Mouse (Mus musculus) bone marrow macrophage, adult 2 months (primary cell): ENCODE data around the gene Gse1.

ENCODE experiments used
- CTCF ChIP-seq: IDR thresholded peaks from 2 replicates; pipeline ENCODE4 v1.5.1; 2012; ENCODE audit warnings: low read depth, mild to moderate bottlenecking, low read length, moderate library complexity
- POLR2A ChIP-seq: IDR thresholded peaks from 2 replicates; pipeline ENCODE4 v1.6.1; 2012; ENCODE audit warnings: mild to moderate bottlenecking, low read depth, low read length, borderline replicate concordance

DNA sequence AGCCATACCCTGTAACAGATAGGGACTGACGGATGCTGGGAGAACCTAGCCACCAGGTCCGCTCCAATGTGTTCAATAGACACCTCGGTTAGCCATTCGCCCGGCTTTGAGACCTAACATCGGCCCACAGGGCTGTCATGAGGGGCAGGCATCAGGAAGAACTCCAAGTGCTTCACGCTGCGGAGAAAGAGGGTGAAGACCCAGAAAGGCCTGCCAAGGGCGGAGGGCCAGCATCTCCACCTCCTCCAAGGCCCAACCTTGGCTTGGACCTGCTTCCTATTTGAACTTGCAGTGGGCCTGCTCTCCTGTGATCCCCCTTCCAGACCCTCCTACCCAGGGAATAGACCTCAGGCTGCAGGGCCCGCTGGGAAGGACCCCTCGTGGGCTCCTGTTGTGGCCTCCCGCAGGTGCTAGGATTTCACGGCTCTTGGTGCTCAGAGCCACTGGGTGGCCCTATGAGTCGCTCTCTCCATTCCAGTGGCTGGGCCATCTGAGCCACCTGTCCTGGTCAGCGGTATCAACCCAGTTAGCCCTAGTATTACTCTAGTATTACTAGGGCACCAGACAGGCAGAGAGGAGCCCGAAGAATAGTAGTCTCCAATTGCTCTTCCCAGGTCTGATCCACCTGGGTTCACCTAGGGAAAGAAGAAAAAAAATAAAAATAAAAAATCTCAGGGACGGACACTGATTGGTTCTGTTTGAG, 38.0 kb upstream of the Gse1 start:
- no peak for TF ChIP-seq CTCF
- TF ChIP-seq POLR2A = no peak
